Mouse (Mus musculus) CH12.LX (cell line): ENCODE results near the gene Cfap74.
A peak's percentile ranks its signal among the peaks of the same experiment; 100 is the strongest.

ENCODE experiments used
- BHLHE40 ChIP-seq: IDR thresholded peaks from 2 replicates; pipeline ENCODE4 v1.6.1; 2011; ENCODE audit warnings: mild to moderate bottlenecking, low read depth, low read length, improper control_type of control experiment
- CHD1 ChIP-seq: IDR thresholded peaks from 2 replicates; pipeline ENCODE4 v1.6.1; 2012; ENCODE audit warnings: low read depth, low read length, improper control_type of control experiment, inconsistent platforms
- CHD2 ChIP-seq: IDR thresholded peaks from 2 replicates; pipeline ENCODE4 v1.6.1; 2011; ENCODE audit warnings: low read length, improper control_type of control experiment
- CTCF ChIP-seq, 2 experiments: IDR thresholded peaks in 1 of 2; conservative IDR thresholded peaks in 1 of 2; 2 replicates each; pipeline ENCODE4 v1.5.1; 2011 to 2012; ENCODE audit warnings: low read depth in 2 of 2, low read length in 2 of 2, improper control_type of control experiment in 1 of 2, inconsistent platforms in 1 of 2, mild to moderate bottlenecking in 1 of 2, moderate library complexity in 1 of 2
- EP300 ChIP-seq: IDR thresholded peaks from 2 replicates; pipeline ENCODE4 v1.6.1; 2011; ENCODE audit warnings: low read length, improper control_type of control experiment
- IRF4 ChIP-seq: IDR thresholded peaks from 2 replicates; pipeline ENCODE4 v1.6.1; 2014; ENCODE audit warnings: low read depth, mild to moderate bottlenecking, inconsistent platforms, low read length, improper control_type of control experiment
- JUND ChIP-seq: conservative IDR thresholded peaks from 2 replicates; pipeline ENCODE4 v1.6.1; 2011; ENCODE audit warnings: low read depth, low read length, improper control_type of control experiment
- MAFK ChIP-seq: IDR thresholded peaks from 2 replicates; pipeline ENCODE4 v1.6.1; 2011; ENCODE audit warnings: low read length, improper control_type of control experiment; ENCODE audit not compliant: insufficient replicate concordance
- MAX ChIP-seq: IDR thresholded peaks from 2 replicates; pipeline ENCODE4 v1.6.1; 2011; ENCODE audit warnings: low read length, improper control_type of control experiment
- NRF1 ChIP-seq: IDR thresholded peaks from 2 replicates; pipeline ENCODE4 v1.6.1; 2014; ENCODE audit warnings: low read depth, mild to moderate bottlenecking, inconsistent platforms, low read length, improper control_type of control experiment, moderate library complexity
- POLR2A ChIP-seq: IDR thresholded peaks from 2 replicates; pipeline ENCODE4 v1.6.1; 2011; ENCODE audit warnings: low read depth, mild to moderate bottlenecking, improper control_type of control experiment, low read length
- RAD21 ChIP-seq: IDR thresholded peaks from 2 replicates; pipeline ENCODE4 v1.6.1; 2011; ENCODE audit warnings: low read depth, mild to moderate bottlenecking, low read length, improper control_type of control experiment, moderate library complexity
- USF2 ChIP-seq: conservative IDR thresholded peaks from 2 replicates; pipeline ENCODE4 v1.6.1; 2011; ENCODE audit warnings: low read depth, low read length, improper control_type of control experiment
- ZNF384 ChIP-seq: IDR thresholded peaks from 2 replicates; pipeline ENCODE4 v1.6.1; 2012; ENCODE audit warnings: low read depth, low read length, improper control_type of control experiment, inconsistent platforms

DNA sequence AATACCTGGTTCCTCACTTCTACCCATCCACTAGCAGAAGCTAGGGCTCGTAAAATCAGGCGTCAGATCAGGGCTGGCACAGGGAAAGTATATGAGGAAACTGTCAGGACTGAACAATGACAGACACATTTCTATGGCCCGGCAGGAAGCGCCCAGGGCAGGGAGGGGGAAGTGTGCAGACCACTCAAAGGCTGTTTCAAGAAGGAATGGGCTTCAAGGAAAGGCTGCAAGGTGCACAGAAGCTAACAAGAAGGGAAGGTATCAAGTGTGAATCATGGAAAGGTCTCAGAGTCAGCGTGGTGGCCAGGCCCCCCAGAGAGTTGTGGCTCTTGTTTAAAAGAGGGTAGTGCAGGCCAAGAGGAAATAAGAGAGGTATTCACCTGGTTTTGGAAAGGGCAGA lies 81.5 kb downstream of the Cfap74 start:
- TF ChIP-seq CTCF (conservative IDR thresholded peaks at IDR 0.05 in 1 of 2, IDR thresholded peaks at IDR 0.05 in 1 of 2; ENCODE audit: low read depth in 2 of 2, low read length in 2 of 2) (no peak), MAX (peak; percentile 10; the same call in 1 of the 2 replicates), ZNF384 (no peak), IRF4 (no peak), CHD1 (no peak), MAFK (no peak), RAD21 (no peak), POLR2A (no peak), CHD2 (no peak; the same call in 1 of the 2 replicates), EP300 (no peak), USF2 (no peak), NRF1 (no peak), BHLHE40 (no peak), JUND (no peak)
